Mouse (Mus musculus) spleen, postnatal 14 days (tissue): ENCODE measurements around the gene Pax4.
A peak's percentile ranks its signal among the peaks of the same experiment; 100 is the strongest.

Source experiments
- DNase-seq, 2 experiments: peaks; one replicate each; pipeline ENCODE4 v3.0.0; 2021 to 2022; ENCODE audit warnings: low spot score in 2 of 2

The Pax4 gene

DNA sequence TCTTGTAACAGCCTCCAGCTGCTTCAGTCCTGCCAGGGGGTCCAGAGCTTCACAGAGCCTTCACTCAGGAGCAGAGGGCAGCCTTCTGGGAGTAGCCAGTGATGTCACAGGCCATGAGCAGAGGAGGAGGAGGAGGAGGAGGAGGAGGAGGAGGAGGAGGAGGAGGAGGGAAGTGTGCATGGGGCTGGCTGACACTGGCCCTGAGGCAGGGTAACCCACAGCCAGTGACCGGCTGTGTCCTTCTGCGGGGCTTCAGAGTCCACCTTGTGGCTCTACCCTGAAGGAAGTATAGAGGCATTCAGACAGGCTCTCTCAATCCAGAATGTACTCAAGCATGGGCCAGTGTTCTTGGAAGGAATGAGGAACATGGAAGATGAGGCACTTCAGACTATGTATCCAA is at the start of gene Pax4:
Gene Pax4 (minus strand): TSS at position 101 of the 400 bp plus-strand sequence.
- no peak for DNase-seq

DNA sequence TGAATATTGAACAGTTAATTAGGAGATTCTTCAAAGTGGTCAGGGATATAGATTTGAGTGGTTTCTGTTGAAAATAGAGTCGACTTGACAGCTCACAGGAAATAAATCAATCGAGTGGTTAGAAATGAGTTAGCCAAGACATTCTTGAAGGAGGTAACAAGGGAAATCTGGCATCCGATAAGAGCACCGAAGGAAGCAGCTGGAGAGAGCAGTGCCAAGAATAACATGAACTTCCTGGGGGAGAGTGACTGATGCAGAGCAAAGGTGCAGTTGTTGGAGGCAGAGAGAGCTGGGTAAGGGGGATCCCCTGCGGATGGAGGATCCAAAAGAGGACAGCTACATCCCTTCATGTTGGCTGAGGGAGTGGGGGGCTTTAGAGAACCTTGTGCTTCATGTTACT is 48.7 kb upstream of the Pax4 start:
- no peak for DNase-seq

GRCm38 (mm10) chr6:28491198-28491597 is 42.0 kb upstream of the Pax4 start:
- no peak for DNase-seq

DNA sequence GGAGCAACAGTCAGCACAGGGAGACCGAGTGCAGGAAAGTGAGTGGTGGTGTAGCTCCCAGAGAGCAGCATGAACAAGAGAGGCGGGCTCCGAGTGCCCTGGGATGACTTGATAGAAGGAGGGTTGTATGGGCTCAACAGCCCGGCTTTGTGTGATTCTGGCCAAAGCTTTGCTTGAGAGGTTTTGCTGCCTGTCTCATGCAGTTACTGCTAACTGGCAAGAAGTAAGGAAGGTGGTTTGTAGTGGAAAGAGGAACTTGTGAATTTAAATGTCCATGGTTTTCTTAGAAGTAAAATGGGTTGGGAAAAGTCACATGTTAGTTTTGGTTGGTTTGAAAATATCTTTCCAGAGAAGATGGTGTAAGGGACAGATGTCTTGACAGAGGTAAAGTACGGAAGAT is 41.5 kb upstream of the Pax4 start:
- no peak for DNase-seq

DNA sequence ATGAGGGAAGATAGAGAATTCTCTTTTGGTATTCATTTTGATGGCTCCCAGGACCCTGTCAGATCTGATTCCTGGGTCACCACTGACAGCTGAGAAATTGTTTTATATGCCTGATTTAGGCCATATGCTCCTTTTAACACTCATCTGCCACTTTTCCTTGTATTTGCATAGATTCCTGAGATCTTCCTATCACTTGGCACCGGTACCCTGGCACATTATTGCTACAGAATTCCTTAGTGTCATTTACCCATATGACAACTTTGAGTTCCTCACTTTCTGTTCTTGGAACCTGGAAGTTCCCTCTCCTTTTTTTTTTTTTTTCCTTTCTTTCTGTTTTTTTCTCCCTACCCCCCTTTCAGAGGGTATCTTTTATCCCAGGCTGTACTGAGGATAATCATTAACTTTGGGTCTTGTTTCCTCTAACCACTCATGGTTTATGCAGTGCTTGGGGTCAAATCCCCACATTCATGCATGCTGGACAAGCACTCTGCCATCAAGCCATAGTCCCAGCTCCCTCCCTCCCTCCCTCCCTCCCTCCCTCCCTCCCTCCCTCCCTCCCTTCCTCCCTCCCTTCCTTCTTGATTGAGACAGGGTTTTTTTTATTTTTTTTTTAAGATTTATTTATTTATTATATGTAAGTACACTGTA is 39.2 kb upstream of the Pax4 start:
- DNase-seq, result no peak

- DNase-seq, result no peak
Measured at GRCm38 (mm10) chr6:28486905-28487304, 37.8 kb upstream of the Pax4 start.

DNA sequence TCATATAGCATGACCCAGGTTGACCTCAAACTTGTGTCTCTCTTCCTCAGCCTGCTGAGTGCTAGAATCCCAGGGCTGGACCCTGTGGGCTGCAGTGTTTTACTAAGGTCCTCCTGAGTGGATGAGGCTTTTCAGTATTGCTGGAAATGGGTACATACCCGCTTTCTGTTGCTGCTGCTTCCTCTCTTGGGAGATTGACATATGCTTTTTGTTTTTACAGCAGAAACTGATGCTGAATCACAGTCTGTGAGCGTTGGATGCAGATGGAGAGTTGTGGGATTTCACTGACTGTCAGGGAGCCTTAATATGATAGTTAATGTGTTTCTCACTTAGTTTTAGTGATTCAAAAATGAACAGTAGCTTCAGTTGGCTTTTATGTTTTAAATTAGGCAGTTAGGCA is 37.3 kb upstream of the Pax4 start:
- no peak for DNase-seq

- no peak for DNase-seq
Measured at GRCm38 (mm10) chr6:28486008-28486407, 36.9 kb upstream of the Pax4 start.

DNA sequence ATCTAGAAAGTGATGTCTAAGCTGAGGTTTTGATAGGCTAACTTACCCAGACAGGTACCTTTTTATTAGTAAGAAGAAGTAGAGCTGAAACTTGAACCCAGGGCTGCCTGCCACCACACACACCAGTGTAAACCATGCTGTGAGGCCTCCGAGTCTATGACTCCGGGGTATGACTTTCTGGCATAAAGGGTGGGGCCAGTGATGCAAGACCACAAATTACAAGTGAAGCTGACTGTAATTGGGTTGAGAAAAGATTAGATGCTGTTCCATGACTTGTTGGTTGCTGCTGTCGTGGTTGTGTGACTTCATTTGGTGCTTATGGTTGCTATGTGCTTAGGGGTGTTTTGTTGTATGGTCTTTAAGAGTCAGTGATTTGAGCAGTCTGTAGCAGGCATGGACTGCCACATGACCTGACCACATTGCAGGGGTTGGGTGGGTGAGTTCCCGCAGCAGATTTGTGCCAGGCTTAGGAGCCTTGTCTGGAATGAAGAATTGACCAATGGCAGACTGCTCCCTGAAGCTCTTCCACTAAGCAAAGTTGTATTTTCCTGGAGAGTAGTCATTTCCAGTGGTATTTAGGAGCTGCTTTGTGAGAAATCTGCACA is 33.7 kb upstream of the Pax4 start:
- DNase-seq, result no peak

DNA sequence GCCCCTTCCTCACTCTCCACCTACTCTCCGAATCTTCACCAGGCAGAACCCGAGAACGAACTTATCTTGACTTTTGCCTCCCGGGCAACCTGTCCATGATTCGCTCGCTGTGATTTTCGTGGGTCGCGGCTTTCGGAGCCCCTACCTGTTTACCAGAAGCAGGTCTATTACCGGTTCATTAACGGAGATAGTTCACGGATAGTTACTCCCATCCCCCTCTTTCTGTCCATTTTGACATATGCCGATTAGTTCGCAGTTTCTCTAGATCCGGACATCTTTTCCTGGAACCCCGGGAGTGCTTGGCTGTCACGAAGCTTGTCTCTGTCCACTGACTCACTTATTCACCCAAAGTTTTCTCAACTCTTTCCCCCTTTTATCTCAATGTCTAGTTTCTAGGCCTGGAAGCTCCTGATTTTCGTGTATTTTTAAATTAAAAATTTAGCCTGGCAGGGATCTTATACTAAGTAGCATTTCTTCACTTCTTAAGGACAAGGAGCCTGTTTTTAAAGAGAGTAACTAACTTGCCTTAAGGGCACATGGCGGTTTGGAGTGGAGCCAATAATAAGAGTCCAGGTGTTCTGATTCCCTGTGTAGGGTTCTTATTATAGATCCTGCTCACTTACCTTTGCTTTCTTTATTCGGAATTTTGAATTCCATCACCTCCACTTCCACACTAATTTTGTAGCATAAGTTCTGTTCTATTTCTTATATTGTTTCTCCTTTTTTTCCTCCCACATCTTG is 31.8 kb upstream of the Pax4 start:
- no peak for DNase-seq

- peak; percentile 91 to 93 for DNase-seq
Measured at GRCm38 (mm10) chr6:28479865-28480751, 31.0 kb upstream of the Pax4 start.

DNA sequence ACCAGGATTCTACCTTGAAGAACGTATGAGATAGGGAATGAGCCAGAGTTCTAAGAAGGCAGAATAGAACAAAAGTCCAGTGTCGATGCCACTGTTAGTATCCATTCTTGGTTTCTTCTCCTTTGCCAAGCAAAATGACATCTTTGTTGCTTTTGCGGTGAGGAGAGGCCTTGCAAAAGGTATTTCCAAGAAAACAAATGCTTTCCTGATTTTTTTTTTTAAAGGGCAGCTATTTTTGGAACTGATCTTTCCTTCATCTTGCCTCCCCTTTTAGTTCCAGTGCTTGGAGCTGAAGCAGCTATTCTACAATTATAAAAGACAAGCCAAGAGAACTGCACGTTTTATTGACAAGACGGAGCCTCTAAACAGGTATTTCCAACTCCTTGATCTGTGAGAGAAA is 25.7 kb upstream of the Pax4 start, which contains the start of gene Snd1:
Gene Snd1 (plus strand): TSS at position 301 of the 400 bp plus-strand sequence.
- no peak for DNase-seq

- no peak for DNase-seq
Measured at GRCm38 (mm10) chr6:28474211-28474610, 25.1 kb upstream of the Pax4 start.

GRCm38 (mm10) chr6:28471284-28472035 is 22.3 kb upstream of the Pax4 start:
- DNase-seq, result no peak

DNA sequence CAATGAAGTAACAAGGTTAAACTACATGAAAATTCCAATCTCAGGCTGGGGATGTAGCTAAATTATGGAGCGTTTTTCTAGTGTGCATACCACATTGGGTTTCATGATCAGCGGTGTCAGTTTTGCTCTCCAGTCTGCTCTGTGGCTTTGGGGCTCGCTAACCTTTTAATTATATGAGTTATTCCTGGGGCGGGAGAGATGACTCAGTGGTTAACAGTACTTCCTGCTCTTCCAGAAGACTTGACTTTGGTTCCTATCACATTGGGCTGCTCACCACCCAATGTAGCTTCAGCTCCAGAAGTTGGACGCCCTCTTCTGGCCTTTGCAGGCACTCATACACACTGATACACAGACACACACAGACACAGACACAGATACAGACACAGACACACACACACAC is 21.5 kb upstream of the Pax4 start:
- DNase-seq, result no peak

- DNase-seq, result no peak
Measured at GRCm38 (mm10) chr6:28470017-28470602, 21.0 kb upstream of the Pax4 start.

- DNase-seq, result no peak
Measured at GRCm38 (mm10) chr6:28464630-28465029, 15.5 kb upstream of the Pax4 start.

DNA sequence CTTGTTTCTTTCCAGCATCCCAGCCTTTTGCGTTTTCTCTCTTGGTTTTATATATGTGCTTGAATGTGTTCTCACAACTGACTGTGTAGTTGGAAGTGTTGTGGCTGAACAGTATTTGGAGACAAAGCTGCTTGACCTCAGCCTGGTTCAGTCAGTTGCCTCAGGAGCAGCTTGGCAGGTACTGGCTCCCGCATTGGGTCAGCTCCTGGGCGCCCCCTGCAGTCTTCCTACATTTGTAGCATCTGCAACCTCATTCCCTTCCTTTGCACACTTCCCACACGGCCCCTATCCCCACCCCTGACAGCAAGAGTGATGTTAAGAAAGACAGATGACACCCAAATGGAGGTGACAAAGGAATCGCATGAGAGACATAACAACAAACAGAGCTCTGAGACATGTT is 11.4 kb upstream of the Pax4 start:
- DNase-seq, result peak; percentile 25 to 33

DNA sequence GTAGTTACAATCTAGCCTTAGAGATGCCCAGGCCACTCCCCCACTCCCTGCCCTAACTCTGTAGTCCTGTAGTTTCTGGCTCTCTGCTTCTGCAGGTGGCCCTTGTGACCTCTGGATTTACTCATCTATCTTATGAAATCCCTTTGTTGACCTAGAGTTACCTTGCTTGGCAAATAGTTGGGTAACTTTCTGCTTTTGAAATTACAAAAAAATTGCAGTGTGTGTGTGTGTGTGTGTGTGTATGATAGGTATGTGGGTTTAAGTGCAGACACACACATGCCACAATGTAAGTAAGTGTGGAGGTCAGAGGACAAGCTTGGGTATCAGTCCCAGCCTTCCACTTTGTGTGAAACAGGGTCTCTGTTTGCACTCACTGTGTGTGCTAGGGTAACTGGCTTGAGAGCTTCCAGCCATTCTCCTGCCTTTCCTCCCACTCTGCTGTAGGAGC is 10.1 kb upstream of the Pax4 start:
- DNase-seq, result no peak

GRCm38 (mm10) chr6:28450977-28451376 is 1.8 kb upstream of the Pax4 start:
- DNase-seq, result no peak

DNA sequence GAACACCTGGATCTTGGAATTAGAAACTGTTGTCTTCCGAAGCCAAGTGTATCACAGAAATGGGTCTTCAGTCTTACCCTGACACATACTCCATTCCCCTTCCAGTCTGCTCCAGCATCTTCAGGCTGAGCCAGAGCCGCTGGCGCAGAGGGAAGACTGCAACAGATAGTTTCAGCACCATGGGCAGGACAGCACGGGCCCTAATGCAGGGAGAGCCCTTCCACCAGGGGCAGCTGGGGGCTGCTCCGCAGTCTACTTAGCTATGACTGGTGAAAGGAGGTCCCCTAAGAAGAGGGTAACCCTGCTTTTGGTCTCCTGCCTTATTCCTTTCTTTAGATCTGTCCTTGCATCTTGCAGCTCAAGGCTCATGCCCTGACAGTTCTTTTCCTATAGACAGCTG is 1.3 kb upstream of the Pax4 start:
- no peak for DNase-seq
